Mouse (Mus musculus) limb, embryonic 15.5 days (tissue): ENCODE results near the gene Mtmr1. TPM values are rescaled to one million over a fixed set of nuclear protein-coding genes. Genes with fewer than 3 reads are reported as not detected.

Experiments
- ATAC-seq: fragments of 200-750 bp; cut with Nextera tagmentation; 2 replicates; pipeline ENCODE4 v1.8.0; 2017; ENCODE audit warnings: low read depth, moderate TSS enrichment; ENCODE audit not compliant: insufficient number of reproducible peaks, low FRiP score, low TSS enrichment
- H3K27ac ChIP-seq: fragments of 300-500 bp; sonication (generic); 2 replicates; pipeline ENCODE4 v1.5.1; 2015; ENCODE audit warnings: moderate library complexity, mild to moderate bottlenecking, inconsistent platforms
- H3K27me3 ChIP-seq: fragments of 300-500 bp; sonication (generic); 2 replicates; pipeline ENCODE4 v1.6.1; 2015; ENCODE audit warnings: inconsistent platforms
- H3K36me3 ChIP-seq: fragments of 300-500 bp; sonication (generic); 2 replicates; pipeline ENCODE4 v1.6.1; 2015; ENCODE audit warnings: inconsistent platforms
- H3K4me1 ChIP-seq: fragments of 300-500 bp; sonication (generic); 2 replicates; pipeline ENCODE4 v1.6.1; 2015; ENCODE audit warnings: inconsistent platforms
- H3K4me2 ChIP-seq: fragments of 300-500 bp; sonication (generic); 2 replicates; pipeline ENCODE4 v1.6.1; 2015; ENCODE audit warnings: mild to moderate bottlenecking, inconsistent platforms
- H3K4me3 ChIP-seq: fragments of 300-500 bp; sonication (generic); 2 replicates; pipeline ENCODE4 v1.5.1; 2015; ENCODE audit warnings: mild to moderate bottlenecking, inconsistent platforms
- H3K9ac ChIP-seq: fragments of 300-500 bp; sonication (generic); 2 replicates; pipeline ENCODE4 v1.6.1; 2015; ENCODE audit warnings: inconsistent platforms
- H3K9me3 ChIP-seq: fragments of 300-500 bp; sonication (generic); 2 replicates; pipeline ENCODE4 v1.6.1; 2016; ENCODE audit warnings: inconsistent platforms
- WGBS: fragments of 180-500 bp; shearing (Covaris S2); methylation state at CpG from one replicate; pipeline ENCODE4 v1.1.7; 2015; 5-methylcytosine and 5-hydroxymethylcytosine counted together
- polyA plus RNA-seq: library from polyadenylated mRNA; unstranded; fragments of >200 nt; fragmentation: Nextera tagmentation; extraction: Ambion mirVana; gene quantifications from 2 replicates; pipeline ENCODE4 v1.2.1, GENCODE M21; 2015

Gene Mtmr1
- polyA plus RNA-seq, 1 experiment from 2014 or later: 14.8 TPM

DNA sequence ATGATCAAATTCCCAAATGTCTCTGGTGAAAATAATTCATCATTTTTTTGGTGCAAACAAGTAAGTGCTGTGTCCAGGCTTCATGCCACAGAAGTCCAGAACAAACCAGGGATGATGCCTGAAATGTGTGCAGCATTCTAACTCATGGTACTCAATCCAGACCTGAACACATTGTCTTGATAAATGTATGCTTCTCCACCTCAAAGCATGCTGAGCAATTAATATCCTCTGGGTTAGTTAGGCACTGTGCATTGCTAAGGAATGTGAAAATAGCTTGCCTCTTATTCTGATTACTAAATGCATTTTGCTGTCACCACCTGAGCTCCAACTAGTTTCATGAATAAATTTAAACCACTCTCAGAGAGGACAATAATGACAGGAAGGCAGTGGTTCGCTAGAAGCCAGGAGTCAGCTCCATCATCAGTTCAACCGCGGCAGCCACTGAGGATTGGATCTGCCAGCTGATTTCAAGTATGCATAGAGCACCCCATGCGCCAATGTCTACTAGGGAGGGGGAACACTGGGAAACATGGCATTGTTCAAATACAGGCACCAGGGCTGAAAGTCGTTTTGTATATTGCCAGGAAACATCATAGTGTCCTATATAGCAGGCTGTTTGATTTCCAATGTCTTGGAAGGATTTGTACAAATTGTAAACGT lies 91.6 kb downstream of the Mtmr1 start:
- WGBS: 78% methylated on average over 6 of the region's 6 CpGs
- ATAC-seq: no peak
- H3K4me3 ChIP-seq: no peak overlapping the region
- no peaks in the 10 kb centered on the region for H3K27me3 ChIP-seq
- no peak overlapping the region for H3K4me2 ChIP-seq
- H3K4me1 ChIP-seq: no peaks in the 10 kb centered on the region
- no peaks in the 10 kb centered on the region for H3K9me3 ChIP-seq
- no peaks in the 10 kb centered on the region for H3K36me3 ChIP-seq
- no peak overlapping the region for H3K9ac ChIP-seq
- no peak overlapping the region for H3K27ac ChIP-seq

DNA sequence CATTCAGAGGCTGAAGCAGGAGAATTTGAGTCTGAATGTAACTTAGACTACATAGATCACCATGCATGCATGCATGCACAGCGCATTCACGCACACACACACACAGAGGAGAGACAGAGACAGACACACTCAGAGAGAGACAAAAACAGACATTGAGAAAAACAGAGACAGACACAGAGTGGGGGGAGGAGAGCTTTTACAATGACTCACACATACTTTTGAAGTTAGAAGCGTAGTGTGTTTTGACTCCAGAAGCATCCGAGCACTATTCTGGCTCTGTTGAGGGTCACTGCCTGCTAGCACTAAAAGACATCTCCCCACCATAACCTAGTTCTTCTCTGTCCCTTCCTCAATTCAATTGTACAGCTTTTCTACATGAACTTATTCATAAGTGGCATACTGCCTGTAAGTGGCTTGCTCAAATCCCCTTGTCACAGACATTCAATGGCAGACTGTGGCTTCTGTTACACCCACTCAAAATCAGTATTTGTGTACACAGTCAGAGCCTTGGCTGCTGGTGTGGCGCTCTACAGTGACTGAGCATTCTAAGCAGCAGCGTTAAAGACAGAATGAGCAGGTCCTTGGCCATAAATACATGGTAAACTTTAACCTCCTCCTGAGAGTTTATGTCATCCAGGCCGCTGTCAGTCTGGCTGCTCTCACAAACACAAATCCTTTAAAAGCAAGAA lies 99.7 kb downstream of the Mtmr1 start:
- Histone ChIP-seq H3K4me2 (no peak overlapping the region), H3K4me1 (no peaks in the 10 kb centered on the region), H3K27me3 (no peaks in the 10 kb centered on the region), H3K27ac (no peak overlapping the region), H3K36me3 (no peaks in the 10 kb centered on the region), H3K9ac (no peak overlapping the region), H3K4me3 (no peak overlapping the region), H3K9me3 (no peaks in the 10 kb centered on the region)
- no peak for ATAC-seq
- WGBS: 72% methylated on average over 7 of the region's 7 CpGs

GRCm38 (mm10) chrX:71465417-71465816 lies 100.9 kb downstream of the Mtmr1 start:
- Histone ChIP-seq H3K4me3 (no peak overlapping the region), H3K27me3 (no peaks in the 10 kb centered on the region), H3K27ac (no peak overlapping the region), H3K36me3 (no peaks in the 10 kb centered on the region), H3K9me3 (no peaks in the 10 kb centered on the region), H3K4me1 (no peaks in the 10 kb centered on the region), H3K4me2 (no peak overlapping the region), H3K9ac (no peak overlapping the region)
- 86% methylated on average over 1 of the region's 1 CpGs for WGBS
- ATAC-seq: no peak

DNA sequence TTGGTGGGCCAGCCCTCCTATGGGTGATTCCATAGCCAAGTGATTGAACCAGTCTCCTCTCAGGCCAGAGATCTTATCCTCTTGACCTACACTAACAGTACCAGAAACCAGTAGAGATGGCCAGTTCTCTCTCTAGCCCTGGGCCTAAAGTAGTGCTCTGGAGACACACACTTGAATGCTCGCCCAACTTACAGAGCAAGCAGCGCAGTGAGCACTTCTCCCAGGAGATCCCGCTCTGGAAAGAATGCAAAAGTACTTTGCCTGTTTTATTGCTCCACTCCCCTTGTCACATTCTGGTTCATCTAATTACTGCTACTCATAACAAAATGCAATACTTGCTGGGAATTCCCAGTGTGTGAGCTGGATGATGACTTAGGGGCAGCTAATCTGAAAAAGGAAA lies 102.9 kb downstream of the Mtmr1 start:
- Histone ChIP-seq H3K4me1 (no peaks in the 10 kb centered on the region), H3K4me3 (no peak overlapping the region), H3K9ac (no peak overlapping the region), H3K36me3 (no peaks in the 10 kb centered on the region), H3K27me3 (no peaks in the 10 kb centered on the region), H3K4me2 (no peak overlapping the region), H3K9me3 (no peaks in the 10 kb centered on the region), H3K27ac (no peak overlapping the region)
- WGBS: 75% methylated on average over 3 of the region's 3 CpGs
- ATAC-seq: no peak

Other genes starting within 250 kb of the Mtmr1 start
- 4.9 and 5.2 TPM in 2 replicates for gene Mtm1, start 154.0 kb upstream of the Mtmr1 start, polyA plus RNA-seq
- 31.6 and 33.5 TPM in 2 replicates for gene Cd99l2, start 128.1 kb downstream of the Mtmr1 start, polyA plus RNA-seq
- gene Hmgb3, start 191.2 kb downstream of the Mtmr1 start, polyA plus RNA-seq: 185 and 192 TPM in 2 replicates